Mouse (Mus musculus) urinary bladder, adult 18-20 months (tissue): ENCODE measurements at regions not wholly inside any gene's neighbourhood (a gene's known extent, or its start where the extent isn't known, plus 50 kb on each side); places are given as distances from the start of the nearest gene placed in this dataset.
"Not testable (repeated sequence)": the region's sequence is repeated elsewhere in the genome, so short reads cannot be mapped to it uniquely, and the experiment has no call there.

Experiments used
- DNase-seq, 2 experiments: peaks; one replicate each; pipeline ENCODE4 v3.0.0; 2022; ENCODE audit warnings: low spot score in 2 of 2, mixed read lengths in 2 of 2

DNA sequence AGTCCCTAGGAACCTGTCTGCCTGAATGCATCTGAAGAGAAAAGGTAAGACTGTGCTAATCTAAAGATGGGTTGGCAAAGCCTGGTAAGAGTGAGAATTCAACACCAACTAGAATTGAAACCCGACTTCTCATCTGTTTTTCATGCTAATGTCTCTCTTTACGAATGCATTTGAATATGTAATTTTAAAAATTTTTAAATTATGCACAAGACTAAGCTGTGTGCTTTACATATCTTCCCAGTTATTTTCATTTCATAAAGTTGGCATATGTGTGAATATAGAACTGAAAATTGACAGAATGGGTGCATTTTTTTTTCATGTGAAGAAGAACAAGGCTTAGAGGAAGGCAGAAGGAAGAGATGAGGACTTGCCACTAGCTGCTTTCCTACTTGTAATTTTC, 267.2 kb upstream of the Ube2e3 start:
- DNase-seq = no peak

DNA sequence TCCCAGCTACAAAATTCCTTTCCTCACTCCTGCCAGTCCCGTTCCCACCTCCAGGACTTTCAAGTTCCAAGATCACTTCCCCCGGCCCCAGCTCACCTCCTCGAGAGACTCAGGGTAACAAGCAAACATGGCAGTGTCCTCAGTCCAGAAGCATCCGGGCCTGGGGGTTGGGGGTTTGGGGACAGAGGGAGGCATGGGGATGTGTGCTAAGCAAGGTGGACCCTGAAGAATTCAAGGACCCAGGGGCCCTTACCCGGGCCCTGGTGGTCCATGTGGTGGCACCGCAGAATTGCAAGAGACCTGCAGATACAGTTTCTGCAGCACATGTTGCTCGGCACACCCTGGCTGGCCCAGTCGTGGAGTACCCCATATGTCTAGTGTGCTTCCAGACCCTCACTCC, 269.9 kb upstream of the Ube2e3 start:
- no peak for DNase-seq

DNA sequence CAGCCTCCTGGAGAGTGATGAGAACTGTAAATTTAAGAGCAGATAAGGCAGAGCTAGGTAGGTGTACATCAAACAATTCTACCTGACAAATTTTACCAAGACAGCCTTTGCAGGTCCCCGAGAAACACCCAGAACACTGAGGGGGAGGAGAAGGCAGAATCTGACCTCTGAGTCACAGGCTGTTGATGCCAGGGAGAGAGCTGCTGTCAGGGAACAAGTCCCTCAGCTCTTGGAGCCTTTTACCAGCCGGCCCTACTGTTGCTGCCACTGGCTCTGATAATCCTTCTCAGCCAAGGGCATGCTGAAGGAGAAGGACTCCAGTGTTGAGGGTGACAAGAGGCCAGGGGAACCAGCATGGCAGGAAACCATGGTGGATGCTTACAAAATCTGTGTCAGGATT, 271.7 kb upstream of the Ube2e3 start:
- DNase-seq = no peak

- DNase-seq = no peak
Observed at GRCm38 (mm10) chr2:78580013-78580412, 287.9 kb upstream of the Ube2e3 start.

GRCm38 (mm10) chr2:78572492-78572891, 295.4 kb upstream of the Ube2e3 start:
- DNase-seq = no peak

GRCm38 (mm10) chr2:78558128-78558527, 309.8 kb upstream of the Ube2e3 start:
- no peak for DNase-seq

DNA sequence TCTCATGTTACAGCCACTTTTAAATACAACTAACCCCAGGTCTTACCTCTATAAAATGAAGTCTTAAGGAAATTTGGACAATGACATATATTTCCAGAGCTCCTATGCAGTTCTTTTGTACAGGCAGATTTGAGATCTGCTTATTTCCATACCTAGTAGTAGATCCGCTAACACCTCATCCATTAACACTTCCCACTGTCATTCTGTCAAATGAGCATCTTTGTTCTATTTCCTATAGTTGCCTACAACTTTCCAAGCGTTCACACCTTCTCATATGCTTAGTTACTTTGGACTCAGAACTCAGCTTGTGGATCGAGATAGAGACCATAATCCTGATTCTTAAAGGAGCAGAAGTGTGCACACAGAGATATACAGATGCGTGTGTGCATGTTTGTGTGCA, 316.8 kb upstream of the Ube2e3 start:
- no peak for DNase-seq

GRCm38 (mm10) chr2:78548683-78549467, 319.0 kb upstream of the Ube2e3 start:
- no peak for DNase-seq

DNA sequence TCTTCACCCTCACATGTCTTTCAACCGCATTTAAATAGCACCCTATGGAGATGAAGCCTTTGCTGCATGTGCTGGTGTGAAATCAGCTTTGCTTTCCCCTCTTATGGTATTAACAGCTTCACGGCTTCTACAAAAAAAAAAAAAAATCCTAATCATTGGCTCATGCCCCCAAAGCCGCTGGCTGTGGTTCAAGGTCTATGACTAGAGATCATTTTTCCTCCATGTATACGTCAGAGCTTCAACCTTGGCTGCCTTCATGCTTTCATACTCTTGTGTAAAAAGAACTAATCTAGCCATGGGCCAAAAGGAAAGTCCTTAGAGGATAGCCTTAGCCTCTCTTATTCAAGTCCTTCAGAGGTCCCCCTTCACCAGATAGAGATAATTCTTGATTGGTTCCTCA, 320.6 kb upstream of the Ube2e3 start:
- no peak for DNase-seq

DNA sequence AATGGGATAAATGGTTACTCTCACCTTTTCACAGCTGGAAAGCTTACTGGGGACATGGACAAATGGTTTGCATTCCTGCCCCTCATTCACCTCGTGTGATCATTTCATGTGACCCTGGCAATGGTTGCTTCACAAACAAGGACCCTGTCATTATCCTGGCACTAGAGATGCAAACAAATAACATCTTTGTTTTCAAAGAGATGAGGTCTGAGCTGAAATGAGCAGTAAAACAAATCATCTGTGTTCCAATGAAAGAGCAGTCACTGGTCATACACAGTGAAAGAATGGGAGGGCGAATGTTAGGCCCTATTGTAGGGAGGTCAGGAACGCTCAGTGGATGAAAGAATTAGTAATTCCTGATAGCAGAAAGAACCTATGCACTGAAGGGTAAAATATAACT, 327.5 kb upstream of the Ube2e3 start:
- no peak for DNase-seq

DNA sequence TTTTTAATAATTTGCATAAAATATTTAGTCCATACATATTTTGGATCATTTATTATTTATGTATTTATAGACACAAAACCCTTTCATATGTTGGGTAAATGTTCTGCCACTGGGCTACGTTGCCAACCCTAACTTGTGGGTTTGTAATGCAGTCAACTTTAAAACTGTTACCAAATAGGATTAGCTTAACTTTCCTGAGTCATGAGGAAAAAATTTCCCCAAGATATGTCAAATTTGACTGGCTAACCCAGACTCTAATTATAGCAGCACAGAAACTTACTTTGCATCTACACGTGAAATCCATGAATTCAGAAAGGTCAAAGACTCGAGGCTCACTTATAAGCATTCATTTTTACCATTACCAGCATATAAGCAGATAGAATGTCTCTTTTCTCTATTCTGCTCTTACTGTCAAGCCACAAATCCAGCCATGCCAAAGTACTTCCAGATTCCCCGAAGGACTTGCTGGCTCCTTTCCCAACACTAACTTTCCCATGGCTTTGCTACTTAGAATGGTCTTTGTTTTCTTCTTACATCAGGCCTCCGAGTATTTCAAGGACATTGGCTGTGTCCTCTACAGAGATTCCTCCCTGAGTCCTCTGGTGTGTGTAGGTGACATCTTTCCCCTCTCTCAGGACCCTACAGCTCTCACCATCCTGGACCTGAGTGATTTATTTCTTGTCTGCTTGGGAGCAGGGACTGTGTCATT, 328.2 kb upstream of the Ube2e3 start:
- DNase-seq = no peak

- no peak for DNase-seq
Observed at GRCm38 (mm10) chr2:78537574-78537973, 330.4 kb upstream of the Ube2e3 start.

DNA sequence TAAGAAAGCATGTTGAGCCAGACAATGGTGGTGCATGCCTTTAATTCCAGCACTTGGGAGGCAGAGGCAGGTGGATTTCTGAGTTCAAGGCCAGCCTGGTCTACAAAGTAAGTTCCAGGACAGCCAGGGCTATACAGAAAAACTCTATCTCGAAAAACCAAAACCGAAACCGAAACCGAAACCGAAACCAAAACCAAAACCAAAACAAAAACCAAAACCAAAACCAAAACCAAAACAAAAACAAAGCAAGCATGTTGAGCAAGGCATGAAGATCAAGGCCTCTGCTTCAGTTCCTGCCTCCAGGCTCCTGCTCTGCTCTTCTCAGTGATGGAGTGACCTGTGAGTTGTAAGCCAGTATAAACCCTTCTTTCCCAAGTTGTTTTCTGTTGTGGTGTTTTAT, 334.0 kb upstream of the Ube2e3 start:
- not testable (repeated sequence) for DNase-seq

GRCm38 (mm10) chr2:78530535-78530934, 337.4 kb upstream of the Ube2e3 start:
- no peak for DNase-seq

GRCm38 (mm10) chr2:78520258-78521023, 347.5 kb upstream of the Ube2e3 start:
- DNase-seq = no peak

GRCm38 (mm10) chr2:78493115-78493514, 374.8 kb upstream of the Ube2e3 start:
- no peak for DNase-seq

GRCm38 (mm10) chr2:78480036-78480435, 387.9 kb upstream of the Ube2e3 start:
- DNase-seq = no peak

DNA sequence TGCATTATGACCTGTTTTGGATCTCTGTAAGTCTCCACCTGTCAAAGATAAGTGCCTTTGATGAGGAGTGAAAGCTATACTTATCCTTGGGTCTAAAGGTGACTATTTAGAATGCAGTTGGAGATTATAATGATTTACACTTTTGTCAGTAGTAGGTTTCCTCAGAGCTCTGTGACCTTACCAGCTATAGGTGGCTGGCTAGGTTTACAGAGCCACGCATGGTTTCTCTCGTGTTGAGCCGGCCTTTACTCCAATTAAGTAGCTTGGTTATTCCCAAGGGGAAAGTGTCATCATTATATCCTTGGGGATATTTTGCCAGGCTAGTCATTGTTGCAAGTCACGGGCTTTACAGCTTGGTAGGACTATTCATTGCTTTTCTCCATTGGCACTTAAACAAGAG, 408.5 kb upstream of the Ube2e3 start:
- DNase-seq = no peak

DNA sequence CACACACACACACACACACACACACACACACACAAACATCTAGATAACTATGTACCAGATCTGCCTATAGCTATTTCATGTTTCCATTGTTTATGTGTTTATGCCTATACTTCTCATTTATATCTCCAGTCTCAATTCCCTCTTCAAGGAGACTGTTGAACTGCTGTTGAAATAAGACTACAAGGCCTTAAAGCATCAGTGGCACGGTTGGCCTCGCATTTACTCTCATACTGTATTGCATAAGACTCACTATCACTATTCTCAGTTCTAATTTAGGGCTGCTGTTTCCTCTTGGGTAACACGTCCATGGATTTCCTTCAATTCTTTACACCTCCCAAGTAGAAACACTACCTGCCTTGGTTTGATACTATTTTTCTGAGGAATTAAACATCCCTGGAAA, 414.5 kb upstream of the Ube2e3 start:
- DNase-seq = no peak

GRCm38 (mm10) chr2:78436816-78437215, 431.1 kb upstream of the Ube2e3 start:
- no peak for DNase-seq

GRCm38 (mm10) chr2:78435071-78435470, 432.9 kb upstream of the Ube2e3 start:
- no peak for DNase-seq

DNA sequence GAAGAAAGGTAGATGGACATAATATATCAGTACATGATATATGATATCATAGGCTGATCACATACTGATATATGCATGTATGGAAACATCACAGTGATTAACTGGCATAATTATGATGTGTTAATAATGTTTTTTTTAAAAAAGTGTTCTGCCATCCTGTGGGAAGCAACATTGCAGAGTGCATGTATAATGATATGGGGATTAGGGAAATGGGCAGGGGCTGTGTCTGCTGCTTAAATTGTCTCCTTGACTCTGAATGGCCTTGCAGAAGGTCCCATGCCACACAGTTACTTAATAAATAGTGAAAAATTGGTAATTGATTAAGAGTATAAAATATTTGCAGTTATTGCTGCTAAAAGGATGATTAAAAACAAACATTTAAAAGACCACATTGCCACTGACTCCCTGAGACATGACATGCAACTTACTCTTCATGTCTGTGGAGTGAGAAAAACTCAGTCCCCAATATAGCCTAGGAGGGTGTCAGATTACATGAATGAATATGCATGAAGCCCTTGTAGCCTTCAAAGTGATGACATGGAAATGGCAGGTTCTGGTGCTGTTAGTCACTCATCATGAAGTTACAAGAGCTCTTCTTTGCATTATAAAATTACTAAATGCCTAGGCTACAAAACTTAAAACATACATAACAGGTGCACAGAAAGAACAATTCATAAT, 440.1 kb upstream of the Ube2e3 start:
- no peak for DNase-seq
